Mouse (Mus musculus): ENCODE measurements around the gene Nudt21. TPM values are rescaled to one million over a fixed set of nuclear protein-coding genes. Genes with fewer than 3 reads are reported as not detected.

The Nudt21 gene
- 15.0 and 71.3 TPM in 2 replicates for polyA plus RNA-seq (2012; rRNA removed; ENCODE audit: low replicate concordance)

GRCm38 (mm10) chr8:94036944-94037524, at the start of gene Nudt21, which contains the start of gene Ogfod1:
Nudt21 (minus strand) TSS chr8:94037031.
Ogfod1 (plus strand) TSS chr8:94037198.

GRCm38 (mm10) chr8:94012013-94012951, 24.5 kb downstream of the Nudt21 start, which contains the start of gene Amfr:
Amfr (minus strand) TSS chr8:94012842.

Other genes with a start within 250 kb of the Nudt21 start
- 6.4 and 8.6 TPM in 2 replicates for gene Gnao1, start 227.1 kb downstream of the Nudt21 start, polyA plus RNA-seq (2012; rRNA removed; ENCODE audit: low replicate concordance)
- 115 and 141 TPM in 2 replicates for gene Amfr, start 24.2 kb downstream of the Nudt21 start, polyA plus RNA-seq (2012; rRNA removed; ENCODE audit: low replicate concordance)
- 4.9 and 11.1 TPM in 2 replicates for gene Ogfod1, start 167 bp upstream of the Nudt21 start, polyA plus RNA-seq (2012; rRNA removed; ENCODE audit: low replicate concordance)
- 14.3 and 20.1 TPM in 2 replicates for gene Bbs2, start 61.9 kb upstream of the Nudt21 start, polyA plus RNA-seq (2012; rRNA removed; ENCODE audit: low replicate concordance)
- 0.76 and 7.8 TPM in 2 replicates for gene Mt4, start 100.2 kb upstream of the Nudt21 start, polyA plus RNA-seq (2012; rRNA removed; ENCODE audit: low replicate concordance)
- gene Mt3, start 115.6 kb upstream of the Nudt21 start, polyA plus RNA-seq (2012; rRNA removed; ENCODE audit: low replicate concordance): 0.81 and 1.4 TPM in 2 replicates
- gene Mt2, start 135.6 kb upstream of the Nudt21 start, polyA plus RNA-seq (2012; rRNA removed; ENCODE audit: low replicate concordance): 25.6 and 29.5 TPM in 2 replicates
- gene Mt1, start 142.1 kb upstream of the Nudt21 start, polyA plus RNA-seq (2012; rRNA removed; ENCODE audit: low replicate concordance): 682 and 757 TPM in 2 replicates
- 11.8 and 16.8 TPM in 2 replicates for gene Nup93, start 177.5 kb upstream of the Nudt21 start, polyA plus RNA-seq (2012; rRNA removed; ENCODE audit: low replicate concordance)